Mouse (Mus musculus): ENCODE measurements around the gene Tex14. TPM values are rescaled to one million over a fixed set of nuclear protein-coding genes. Genes with fewer than 3 reads are reported as not detected.

Gene Tex14
- polyA plus RNA-seq, 1 experiment = 0.98 TPM

GRCm38 (mm10) chr11:87591526-87592353 lies 186.9 kb downstream of the Tex14 start, which contains the start of gene Mtmr4:
Gene Mtmr4 (plus strand): TSS chr11:87592162.
- WGBS = under 1% methylated on average over 60 of the region's 61 CpGs
- H3K4me1 ChIP-seq (ENCODE audit: control insufficient read depth, insufficient read depth, low read length) = peaks cover 16% of the 10 kb centered on the region

DNA sequence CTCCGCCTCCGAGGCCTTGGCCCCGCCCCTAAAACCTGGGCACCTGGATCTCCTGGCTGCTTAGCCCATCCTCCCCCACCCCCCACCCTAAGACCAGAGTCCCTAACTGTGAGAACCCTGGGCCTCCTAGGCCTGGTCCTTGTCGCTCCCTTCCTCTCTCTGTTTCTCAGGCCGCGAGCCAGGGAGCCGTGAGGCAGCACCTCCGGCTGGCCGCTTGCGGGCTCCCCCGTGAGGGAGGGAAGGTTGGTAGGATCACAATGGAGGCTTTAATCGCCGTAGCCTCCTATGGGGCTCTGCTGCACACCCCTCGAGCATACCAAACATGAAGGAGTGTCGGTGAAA lies 187.5 kb downstream of the Tex14 start:
- no peak for TF ChIP-seq CTCF (IDR thresholded peaks at IDR 0.05; ENCODE audit: borderline replicate concordance, insufficient read depth, low read depth, low read length)
- TF ChIP-seq POLR2A (IDR thresholded peaks at IDR 0.05; ENCODE audit: borderline replicate concordance, insufficient read depth, low read length) = no peak
- Histone ChIP-seq H3K4me3 (replicated peaks; ENCODE audit: insufficient read depth, low read depth, low read length) (peak overlapping the region; percentile 68), H3K4me1 (ENCODE audit: control insufficient read depth, insufficient read depth, low read length) (peaks cover 17% of the 10 kb centered on the region), H3K27ac (ENCODE audit: insufficient read depth, low read length) (peak overlapping the region; percentile 89), H3K27me3 (ENCODE audit: control insufficient read depth, insufficient read depth, low read length) (no peaks in the 10 kb centered on the region)
- DNase-seq = no peak
- under 1% methylated on average over 15 of the region's 15 CpGs for WGBS

More at GRCm38 (mm10) chr11:87591526-87592353, 186.9 kb downstream of the Tex14 start, which contains the start of gene Mtmr4:
- no peaks in the 10 kb centered on the region for H3K27me3 ChIP-seq (ENCODE audit: control insufficient read depth, insufficient read depth, low read length)
- DNase-seq = peak; percentile 100
- TF ChIP-seq POLR2A (IDR thresholded peaks at IDR 0.05; ENCODE audit: borderline replicate concordance, insufficient read depth, low read length) (peak; percentile 96), CTCF (IDR thresholded peaks at IDR 0.05; ENCODE audit: borderline replicate concordance, insufficient read depth, low read depth, low read length) (no peak)
- H3K27ac ChIP-seq (ENCODE audit: insufficient read depth, low read length) = peak within 1 kb of the TSS; percentile 89
- H3K4me3 ChIP-seq (replicated peaks; ENCODE audit: insufficient read depth, low read depth, low read length) = peak within 1 kb of the TSS; percentile 83

DNA sequence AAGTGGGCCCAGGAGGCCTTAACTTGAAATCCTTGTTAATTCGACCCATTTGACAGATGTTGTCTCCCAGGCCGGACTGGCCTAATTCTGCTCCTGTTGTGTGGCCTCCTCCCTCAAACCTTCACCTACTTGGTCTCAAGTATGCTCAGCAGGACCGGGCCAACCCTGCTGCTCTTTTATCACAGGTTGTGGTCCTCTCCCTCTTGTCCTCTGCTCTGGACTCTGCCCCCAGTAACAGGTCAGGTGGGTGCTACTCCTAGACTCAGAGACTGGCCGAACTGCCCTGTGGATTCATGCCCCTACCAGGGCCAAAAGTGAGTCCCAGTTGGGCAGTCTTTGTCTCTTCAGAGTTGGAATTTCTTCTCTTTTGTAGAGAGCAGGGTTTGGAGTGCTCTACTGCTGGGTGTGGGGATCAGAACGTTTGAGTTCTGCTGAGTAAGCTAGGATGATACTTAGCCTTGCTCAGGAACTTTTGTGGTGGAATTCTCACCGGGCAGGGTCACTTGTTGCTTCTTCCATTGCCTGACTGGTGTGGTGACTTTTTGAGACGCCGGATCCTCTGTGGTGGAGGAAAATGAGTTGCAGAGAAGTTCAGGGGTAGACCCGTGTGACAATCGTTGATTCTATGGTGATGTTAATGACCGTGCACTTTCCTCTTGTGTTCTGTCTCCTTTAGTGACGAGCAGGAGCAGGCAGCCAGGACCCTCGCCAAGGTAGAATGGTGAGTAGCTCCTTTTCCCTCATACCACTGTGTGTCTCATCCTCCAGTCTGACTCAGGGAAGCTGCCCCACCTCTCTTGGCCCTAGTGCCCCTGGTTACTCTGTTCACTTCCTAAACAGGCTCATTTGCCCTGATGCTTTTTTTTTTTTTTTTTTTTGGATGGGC lies 188.1 kb downstream of the Tex14 start:
- DNase-seq = no peak
- peak overlapping the region; percentile 89 for H3K27ac ChIP-seq (ENCODE audit: insufficient read depth, low read length)
- TF ChIP-seq POLR2A (IDR thresholded peaks at IDR 0.05; ENCODE audit: borderline replicate concordance, insufficient read depth, low read length) (no peak), CTCF (IDR thresholded peaks at IDR 0.05; ENCODE audit: borderline replicate concordance, insufficient read depth, low read depth, low read length) (no peak)
- H3K27me3 ChIP-seq (ENCODE audit: control insufficient read depth, insufficient read depth, low read length) = no peaks in the 10 kb centered on the region
- H3K4me1 ChIP-seq (ENCODE audit: control insufficient read depth, insufficient read depth, low read length) = peaks cover 20% of the 10 kb centered on the region
- peak overlapping the region; percentile 68 for H3K4me3 ChIP-seq (replicated peaks; ENCODE audit: insufficient read depth, low read depth, low read length)
- WGBS = 17% methylated on average over 13 of the region's 13 CpGs

DNA sequence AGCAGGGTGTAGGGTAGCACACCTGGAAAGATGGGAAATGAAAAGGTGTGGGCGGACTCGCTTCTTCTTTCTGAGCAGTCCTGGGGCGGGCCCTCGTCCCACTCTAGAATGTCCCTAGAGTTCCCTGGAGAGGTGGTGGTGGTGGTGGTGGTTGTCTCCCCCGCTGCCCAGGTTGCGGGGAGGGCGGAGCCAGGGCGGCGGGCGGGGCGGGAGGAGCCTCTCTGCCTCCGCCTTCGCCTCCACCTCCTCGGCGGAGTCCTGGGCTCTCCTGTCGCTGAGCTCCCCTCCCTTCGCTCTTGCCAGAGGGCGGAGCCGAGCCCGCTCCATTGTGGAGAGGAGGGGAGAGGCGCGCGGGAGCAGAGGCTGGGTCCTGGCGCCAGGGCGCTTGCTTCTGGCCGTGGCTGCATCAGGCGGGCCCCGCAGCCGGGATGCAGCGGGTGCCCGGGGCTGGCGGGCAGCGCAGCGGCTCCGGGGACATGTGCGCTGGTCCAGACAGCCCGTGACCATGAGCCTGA lies 190.5 kb downstream of the Tex14 start:
- peaks cover 21% of the 10 kb centered on the region for H3K4me1 ChIP-seq (ENCODE audit: control insufficient read depth, insufficient read depth, low read length)
- H3K27me3 ChIP-seq (ENCODE audit: control insufficient read depth, insufficient read depth, low read length) = no peaks in the 10 kb centered on the region
- peak overlapping the region; percentile 70 for H3K27ac ChIP-seq (ENCODE audit: insufficient read depth, low read length)
- peak overlapping the region; percentile 92 for H3K4me3 ChIP-seq (replicated peaks; ENCODE audit: insufficient read depth, low read depth, low read length)
- 2% methylated on average over 36 of the region's 37 CpGs for WGBS
- peak; percentile 89 to 93 for DNase-seq
- TF ChIP-seq POLR2A (IDR thresholded peaks at IDR 0.05; ENCODE audit: borderline replicate concordance, insufficient read depth, low read length) (peak; percentile 60; the same call in 1 of the 2 replicates), CTCF (IDR thresholded peaks at IDR 0.05; ENCODE audit: borderline replicate concordance, insufficient read depth, low read depth, low read length) (no peak)

- Histone ChIP-seq H3K27me3 (ENCODE audit: control insufficient read depth, insufficient read depth, low read length) (no peaks in the 10 kb centered on the region), H3K27ac (ENCODE audit: insufficient read depth, low read length) (peak overlapping the region; percentile 58), H3K4me1 (ENCODE audit: control insufficient read depth, insufficient read depth, low read length) (peaks cover 22% of the 10 kb centered on the region), H3K4me3 (replicated peaks; ENCODE audit: insufficient read depth, low read depth, low read length) (peak overlapping the region; percentile 92)
- 5% methylated on average over 7 of the region's 7 CpGs for WGBS
- DNase-seq = peak; percentile 45 to 54
- no peak for TF ChIP-seq CTCF (IDR thresholded peaks at IDR 0.05; ENCODE audit: borderline replicate concordance, insufficient read depth, low read depth, low read length)
- no peak for TF ChIP-seq POLR2A (IDR thresholded peaks at IDR 0.05; ENCODE audit: borderline replicate concordance, insufficient read depth, low read length)
These were observed 191.1 kb downstream of the Tex14 start for GRCm38 (mm10) chr11:87595976-87596375.

DNA sequence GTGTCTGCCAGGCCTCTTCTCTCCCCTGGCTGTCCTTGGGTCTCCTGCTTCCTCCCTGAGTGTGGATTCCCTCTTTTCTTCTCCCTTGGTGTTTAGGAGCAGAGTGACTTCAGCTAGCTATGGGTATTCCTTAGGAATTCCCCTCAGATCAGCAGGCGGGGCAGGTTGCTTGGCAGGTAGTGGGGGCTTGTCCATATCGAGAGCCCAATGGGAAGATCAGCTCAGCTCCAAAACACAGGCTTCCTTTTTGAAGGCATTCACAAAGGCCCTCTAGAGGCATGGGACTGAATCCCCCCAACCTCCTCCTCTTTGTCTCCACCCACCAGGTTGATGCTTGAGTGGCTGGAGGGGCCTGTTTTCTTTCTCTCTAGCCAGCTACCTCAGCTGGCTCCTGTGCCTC lies 191.6 kb downstream of the Tex14 start:
- no peaks in the 10 kb centered on the region for H3K27me3 ChIP-seq (ENCODE audit: control insufficient read depth, insufficient read depth, low read length)
- no peak overlapping the region for H3K27ac ChIP-seq (ENCODE audit: insufficient read depth, low read length)
- peak overlapping the region; percentile 92 for H3K4me3 ChIP-seq (replicated peaks; ENCODE audit: insufficient read depth, low read depth, low read length)
- no peak for TF ChIP-seq POLR2A (IDR thresholded peaks at IDR 0.05; ENCODE audit: borderline replicate concordance, insufficient read depth, low read length)
- 0 out of 2 replicates have a peak, but pooled peaks have one; percentile 3 for TF ChIP-seq CTCF (IDR thresholded peaks at IDR 0.05; ENCODE audit: borderline replicate concordance, insufficient read depth, low read depth, low read length)
- 9% methylated on average over 2 of the region's 2 CpGs for WGBS
- H3K4me1 ChIP-seq (ENCODE audit: control insufficient read depth, insufficient read depth, low read length) = peaks cover 22% of the 10 kb centered on the region
- no peak for DNase-seq

DNA sequence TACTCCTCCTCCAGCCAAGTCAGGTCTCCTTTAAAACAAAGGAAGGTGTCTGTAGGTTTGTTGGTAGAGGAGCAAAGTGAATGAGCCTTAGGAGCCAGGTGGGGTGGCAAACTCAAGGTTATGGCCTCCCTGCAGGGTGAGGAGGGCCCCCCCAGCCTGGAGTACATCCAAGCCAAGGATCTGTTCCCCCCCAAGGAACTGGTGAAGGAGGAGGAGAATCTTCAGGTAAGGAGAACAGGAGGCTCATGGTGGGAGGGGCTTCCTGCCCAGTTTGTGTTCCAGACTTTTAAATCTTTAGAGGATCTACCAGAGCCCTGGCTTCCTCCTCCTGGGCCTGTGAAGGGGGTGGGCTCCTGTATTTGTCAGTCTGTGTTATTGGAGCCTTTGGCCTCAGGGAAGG lies 192.2 kb downstream of the Tex14 start:
- TF ChIP-seq POLR2A (IDR thresholded peaks at IDR 0.05; ENCODE audit: borderline replicate concordance, insufficient read depth, low read length) (no peak), CTCF (IDR thresholded peaks at IDR 0.05; ENCODE audit: borderline replicate concordance, insufficient read depth, low read depth, low read length) (no peak)
- no peaks in the 10 kb centered on the region for H3K27me3 ChIP-seq (ENCODE audit: control insufficient read depth, insufficient read depth, low read length)
- no peak for DNase-seq
- H3K4me3 ChIP-seq (replicated peaks; ENCODE audit: insufficient read depth, low read depth, low read length) = no peak overlapping the region
- no peak overlapping the region for H3K27ac ChIP-seq (ENCODE audit: insufficient read depth, low read length)
- H3K4me1 ChIP-seq (ENCODE audit: control insufficient read depth, insufficient read depth, low read length) = peaks cover 22% of the 10 kb centered on the region
